20 mouse cellular contexts compared by ENCODE assay signal in genomic region chr13:107878980-107879379, GRCm38 (mm10).
DNase-seq lines count a peak whose midpoint lies in the region; ATAC-seq and TF ChIP-seq lines count a peak whose summit lies in the region.
"Had no signal": no experiment of that assay in that cellular context is flagged by ENCODE, and none has a peak within 500 bp of the region (broad histone marks: within the 10 kb centered on the region; RNA-seq: fewer than 3 reads in every experiment).

No protein-coding gene starts in this region.

- no peak overlapping the region for H3K4me2 ChIP-seq in lung, embryonic 14.5 days
- no peak overlapping the region for H3K4me2 ChIP-seq in CH12.LX (ENCODE audit: insufficient read depth, low read depth, poor library complexity, severe bottlenecking)
- H3K4me2 ChIP-seq: embryonic facial prominence, embryonic 13.5 days; embryonic facial prominence, embryonic 15.5 days; forebrain, embryonic 13.5 days; forebrain, embryonic 15.5 days had no signal

- H3K27ac ChIP-seq in lung, embryonic 14.5 days (ENCODE audit: low read depth), result no peak overlapping the region
- no peak overlapping the region for H3K27ac ChIP-seq in CH12.LX (ENCODE audit: insufficient read depth, low read depth)
- H3K27ac ChIP-seq in left cerebral cortex, adult 2 months, result no peak overlapping the region
- H3K27ac ChIP-seq: embryonic facial prominence, embryonic 13.5 days; embryonic facial prominence, embryonic 15.5 days; forebrain, embryonic 10.5 days; forebrain, embryonic 13.5 days; forebrain, embryonic 15.5 days had no signal

- intact Hi-C loops in left cerebral cortex, adult 2 months (cut with DNase I), result no loop called here

- dilution Hi-C loops in CH12.LX (cut with MboI; ENCODE audit: extremely low pct_ligation_motif_present, extremely low pct_unique_long_range_greater_than_20kb, low sequenced_read_pairs), result no loop called here

- no peak overlapping the region for H3K4me3 ChIP-seq in lung, embryonic 14.5 days (ENCODE audit: low read depth, low read length)
- H3K4me3 ChIP-seq in CH12.LX (replicated peaks in 1 of 3; ENCODE audit: low read depth in 2 of 3, low read length in 2 of 3, poor library complexity in 1 of 3), result no peak overlapping the region
- no peak overlapping the region for H3K4me3 ChIP-seq in left cerebral cortex, adult 2 months
- H3K4me3 ChIP-seq: embryonic facial prominence, embryonic 13.5 days; embryonic facial prominence, embryonic 15.5 days; erythroblast, embryonic 14.5 days; forebrain, embryonic 10.5 days; forebrain, embryonic 13.5 days; forebrain, embryonic 15.5 days had no signal

- peaks cover 12% of the 10 kb centered on the region for H3K79me2 ChIP-seq in CH12.LX (replicated peaks; ENCODE audit: control insufficient read depth, extremely low read depth, insufficient read depth, poor library complexity, severe bottlenecking)

- no peak for TF ChIP-seq RAD21 in CH12.LX (IDR thresholded peaks at IDR 0.05; ENCODE audit: low read depth, low read length)

- no peak for DNase-seq in lung, embryonic 14.5 days
- DNase-seq in lung, postnatal 4 days, result no peak
- DNase-seq in CH12.LX (ENCODE audit: extremely low read depth), result no peak
- no peak for DNase-seq in left cerebral cortex, adult 2 months (ENCODE audit: extremely low spot score in 1 of 2, low spot score in 2 of 2)
- DNase-seq in spleen, postnatal 14 days (ENCODE audit: low spot score in 2 of 2), result no peak
- DNase-seq: B cell, adult 2 months; cerebellum, adult 11 months; cerebellum, adult 18-20 months; cerebellum, adult 8-10 months; cerebellum, adult 9-11 months; cerebellum, postnatal 36 days; embryo, embryonic 11 days had no signal

- in situ Hi-C loops in CH12.LX (cut with MboI; ENCODE audit: low pct_ligation_motif_present, low pct_unique_long_range_greater_than_20kb, low sequenced_read_pairs), result loop anchor here (25.0 kb wide), 2 partner anchors 417 to 433 kb away; partner anchors contain the start of gene Depdc1b

- no peaks in the 10 kb centered on the region for H3K36me3 ChIP-seq in lung, embryonic 14.5 days (ENCODE audit: insufficient read depth)
- no peaks in the 10 kb centered on the region for H3K36me3 ChIP-seq in CH12.LX (replicated peaks in 1 of 2; ENCODE audit: control insufficient read depth in 1 of 2, insufficient read depth in 1 of 2, low read length in 1 of 2)
- H3K36me3 ChIP-seq: embryonic facial prominence, embryonic 13.5 days; embryonic facial prominence, embryonic 15.5 days; forebrain, embryonic 15.5 days had no signal

- TF ChIP-seq CTCF in lung, embryonic 14.5 days (IDR thresholded peaks at IDR 0.05; ENCODE audit: low read depth), result no peak
- no peak for TF ChIP-seq CTCF in CH12.LX (conservative IDR thresholded peaks at IDR 0.05 in 1 of 2, IDR thresholded peaks at IDR 0.05 in 1 of 2; ENCODE audit: low read depth in 2 of 2, low read length in 2 of 2)
- no peak for TF ChIP-seq CTCF in left cerebral cortex, adult 2 months (IDR thresholded peaks at IDR 0.05)

- no peak overlapping the region for H3K9ac ChIP-seq in lung, embryonic 14.5 days
- H3K9ac ChIP-seq in CH12.LX (ENCODE audit: insufficient read depth, low read depth), result no peak overlapping the region
- H3K9ac ChIP-seq: embryonic facial prominence, embryonic 13.5 days; embryonic facial prominence, embryonic 15.5 days; forebrain, embryonic 13.5 days; forebrain, embryonic 15.5 days had no signal

- peaks cover 5% of the 10 kb centered on the region; the same call in 1 of the 2 replicates for H3K9me3 ChIP-seq in lung, embryonic 14.5 days (ENCODE audit: low read depth, low read length)
- H3K9me3 ChIP-seq in CH12.LX (replicated peaks; ENCODE audit: low read length), result peaks cover 4% of the 10 kb centered on the region
- H3K9me3 ChIP-seq: embryonic facial prominence, embryonic 15.5 days; forebrain, embryonic 13.5 days had no signal

- H3K4me1 ChIP-seq in lung, embryonic 14.5 days (ENCODE audit: insufficient read depth), result peaks cover 3% of the 10 kb centered on the region; the same call in 1 of the 2 replicates
- peaks cover 4 to 14% of the 10 kb centered on the region in 2 experiments; a peak in 3 of 4 replicates for H3K4me1 ChIP-seq in CH12.LX (ENCODE audit: control insufficient read depth in 1 of 2, insufficient read depth in 2 of 2)

- WGBS in lung, embryonic 14.5 days, result 80% methylated on average over 3 of the region's 3 CpGs

- 0 out of 2 replicates have a peak, but pooled peaks have one; percentile 10 for ATAC-seq in lung, embryonic 14.5 days (ENCODE audit: insufficient read depth)
- 0 out of 2 replicates have a peak, but pooled peaks have one; percentile 14 for ATAC-seq in megakaryocyte progenitor cell, adult 5-6 weeks (replicated peaks; ENCODE audit: poor library complexity)
- ATAC-seq: CD4-positive, CD25-positive, alpha-beta regulatory T cell, adult 4 months; forebrain, embryonic 15.5 days had no signal

- TF ChIP-seq EP300 in CH12.LX (IDR thresholded peaks at IDR 0.05; ENCODE audit: low read length), result no peak

- no peak for TF ChIP-seq POLR2A in CH12.LX (IDR thresholded peaks at IDR 0.05; ENCODE audit: low read depth, low read length)

- H3K27me3 ChIP-seq in lung, embryonic 14.5 days (ENCODE audit: insufficient read depth, low read length), result no peaks in the 10 kb centered on the region
- H3K27me3 ChIP-seq in CH12.LX (replicated peaks), result no peaks in the 10 kb centered on the region
- H3K27me3 ChIP-seq: embryonic facial prominence, embryonic 13.5 days; embryonic facial prominence, embryonic 15.5 days; forebrain, embryonic 13.5 days; forebrain, embryonic 15.5 days had no signal

TF ChIP-seq in CH12.LX, 34 proteins besides CTCF, POLR2A, EP300 and RAD21:
- TF ChIP-seq ELF1 (IDR thresholded peaks at IDR 0.05; ENCODE audit: low read depth, low read length), result no peak
- TF ChIP-seq ZNF384 (IDR thresholded peaks at IDR 0.05; ENCODE audit: low read depth, low read length), result peak; percentile 34
- TF ChIP-seq NRF1 (IDR thresholded peaks at IDR 0.05; ENCODE audit: low read depth, low read length), result peak; percentile 50; the same call in 1 of the 2 replicates
- peak; percentile 72 for TF ChIP-seq BHLHE40 (IDR thresholded peaks at IDR 0.05; ENCODE audit: low read depth, low read length)
